8 mouse cellular contexts compared by ENCODE assay signal in genomic region chr17:12810103-12810972, GRCm38 (mm10). TPM values are rescaled to one million over a fixed set of nuclear protein-coding genes. Genes with fewer than 3 reads are reported as not detected.
DNase-seq lines count a peak whose midpoint lies in the region; ATAC-seq and TF ChIP-seq lines count a peak whose summit lies in the region.

No protein-coding gene starts in this region.

- H3K27ac ChIP-seq in embryonic facial prominence, embryonic 10.5 days (replicated peaks): peak overlapping the region; percentile 79
- H3K27ac ChIP-seq in heart, adult 2 months: peak overlapping the region; percentile 18
- H3K27ac ChIP-seq in limb, embryonic 10.5 days: peak overlapping the region; percentile 87
- no peak overlapping the region for H3K27ac ChIP-seq in midbrain, embryonic 13.5 days

- TF ChIP-seq CTCF in heart, adult 2 months (IDR thresholded peaks at IDR 0.05): peak; percentile 97

- peak; percentile 93 for ATAC-seq in midbrain, embryonic 13.5 days

- peak; percentile 87 for DNase-seq in 3T3-L1 (ENCODE audit: low read depth, low spot score)
- peak; percentile 84 for DNase-seq in adrenal gland, postnatal 10 days
- DNase-seq in embryonic facial prominence, embryonic 10.5 days (ENCODE audit: low spot score): peak; percentile 81
- peak; percentile 67 to 75 for DNase-seq in heart, adult 2 months
- peak; percentile 83 for DNase-seq in kidney, adult 18-20 months
- DNase-seq in limb, embryonic 10.5 days (ENCODE audit: low spot score): peak; percentile 80
- DNase-seq in spleen, adult 18-20 months: peak; percentile 18 to 54

- peak overlapping the region; percentile 63 for H3K9ac ChIP-seq in heart, adult 2 months (ENCODE audit: low read depth, low read length)
- H3K9ac ChIP-seq in midbrain, embryonic 13.5 days (replicated peaks): 0 out of 2 replicates have a peak overlapping the region, but pooled peaks have one; percentile 19

- H3K4me3 ChIP-seq in embryonic facial prominence, embryonic 10.5 days: no peak overlapping the region
- no peak overlapping the region for H3K4me3 ChIP-seq in heart, adult 2 months
- H3K4me3 ChIP-seq in limb, embryonic 10.5 days: no peak overlapping the region
- no peak overlapping the region for H3K4me3 ChIP-seq in midbrain, embryonic 13.5 days (replicated peaks)

- H3K4me2 ChIP-seq in midbrain, embryonic 13.5 days (replicated peaks): no peak overlapping the region

- intact Hi-C loops in heart, adult 2 months (cut with DNase I): loop anchor here (1.0 to 5.0 kb wide), 4 partner anchors 96 to 394 kb away; no protein-coding TSS in a partner anchor

- H3K79me2 ChIP-seq in heart, adult 2 months (replicated peaks; ENCODE audit: control insufficient read depth, insufficient read depth, low read length): no peaks in the 10 kb centered on the region

- H3K27me3 ChIP-seq in embryonic facial prominence, embryonic 10.5 days (replicated peaks; ENCODE audit: low read depth, poor library complexity, severe bottlenecking): no peaks in the 10 kb centered on the region
- no peaks in the 10 kb centered on the region for H3K27me3 ChIP-seq in heart, adult 2 months (ENCODE audit: control insufficient read depth, insufficient read depth, low read length)
- H3K27me3 ChIP-seq in limb, embryonic 10.5 days (ENCODE audit: low read depth, poor library complexity, severe bottlenecking): no peaks in the 10 kb centered on the region
- H3K27me3 ChIP-seq in midbrain, embryonic 13.5 days: no peaks in the 10 kb centered on the region

- peaks cover 6% of the 10 kb centered on the region for H3K4me1 ChIP-seq in embryonic facial prominence, embryonic 10.5 days
- peaks cover 4% of the 10 kb centered on the region for H3K4me1 ChIP-seq in heart, adult 2 months (ENCODE audit: control insufficient read depth, insufficient read depth, low read length)
- peaks cover 10% of the 10 kb centered on the region for H3K4me1 ChIP-seq in limb, embryonic 10.5 days
- H3K4me1 ChIP-seq in midbrain, embryonic 13.5 days (replicated peaks): peaks cover 9% of the 10 kb centered on the region; the same call in 1 of the 2 replicates

- 0 out of 2 replicates have a peak, but pooled peaks cover 8% of the 10 kb centered on the region for H3K9me3 ChIP-seq in embryonic facial prominence, embryonic 10.5 days
- no peaks in the 10 kb centered on the region; the same call in 1 of the 2 replicates for H3K9me3 ChIP-seq in limb, embryonic 10.5 days (replicated peaks)
- no peaks in the 10 kb centered on the region for H3K9me3 ChIP-seq in midbrain, embryonic 13.5 days

- peaks cover 31% of the 10 kb centered on the region for H3K36me3 ChIP-seq in embryonic facial prominence, embryonic 10.5 days (replicated peaks)
- H3K36me3 ChIP-seq in heart, adult 2 months (ENCODE audit: control insufficient read depth, insufficient read depth, low read length): peaks cover 3% of the 10 kb centered on the region; the same call in 1 of the 2 replicates
- H3K36me3 ChIP-seq in limb, embryonic 10.5 days: peaks cover 38% of the 10 kb centered on the region
- no peaks in the 10 kb centered on the region for H3K36me3 ChIP-seq in midbrain, embryonic 13.5 days

- peak; percentile 98 for TF ChIP-seq EP300 in heart, adult 2 months (IDR thresholded peaks at IDR 0.05; ENCODE audit: insufficient read depth, low read depth, low read length)

- WGBS in embryonic facial prominence, embryonic 10.5 days: 30% methylated on average over 14 of the region's 14 CpGs
- WGBS in heart, adult 2 months: 16% methylated on average over 14 of the region's 14 CpGs
- WGBS in limb, embryonic 10.5 days: 30% methylated on average over 14 of the region's 14 CpGs
- WGBS in midbrain, embryonic 13.5 days: 27% methylated on average over 14 of the region's 14 CpGs

- no peak for TF ChIP-seq POLR2A in heart, adult 2 months (IDR thresholded peaks at IDR 0.05; ENCODE audit: insufficient read depth, low read depth, low read length)

RNA-seq across cellular contexts. Expression of gene Igf2r, which starts 40.9 kb away (rescaled TPM):
- total RNA-seq in adrenal gland, postnatal 10 days (2021): 10 to 100 TPM; 60.7 to 77.0 TPM
- 25.9 and 27.2 TPM in 2 replicates for polyA plus RNA-seq in embryonic facial prominence, embryonic 10.5 days (2016; fragmentation: Nextera tagmentation; extraction: Ambion mirVana)
- 100 to 1,000 TPM in 1 of 2 experiments, 10 to 100 TPM in 1; 98.9 to 116 TPM for total RNA-seq in heart, adult 2 months (2021)
- 34.0 and 53.7 TPM in 2 replicates for polyA plus RNA-seq in heart, adult 2 months (2012; rRNA removed)
- polyA plus RNA-seq in limb, embryonic 10.5 days (2016; fragmentation: Nextera tagmentation; extraction: Ambion mirVana): 30.3 and 35.6 TPM in 2 replicates
- polyA plus RNA-seq in midbrain, embryonic 13.5 days (2015; fragmentation: Nextera tagmentation; extraction: Ambion mirVana): 11.0 and 11.2 TPM in 2 replicates

RNA-seq across cellular contexts. Expression of gene Mas1, which starts 57.6 kb away (rescaled TPM):
- total RNA-seq in adrenal gland, postnatal 10 days (2021): under 1 TPM in 1 of 2 experiments, not detected in 1; 0.60 TPM
- polyA plus RNA-seq in embryonic facial prominence, embryonic 10.5 days (2016; fragmentation: Nextera tagmentation; extraction: Ambion mirVana): 0.44 and 0.72 TPM in 2 replicates
- total RNA-seq in heart, adult 2 months (2021): 1 to 10 TPM in 1 of 2 experiments, under 1 TPM in 1; 0.68 to 1.6 TPM
- polyA plus RNA-seq in heart, adult 2 months (2012; rRNA removed): 1.0 and 4.6 TPM in 2 replicates
- polyA plus RNA-seq in limb, embryonic 10.5 days (2016; fragmentation: Nextera tagmentation; extraction: Ambion mirVana): 0.73 and 0.93 TPM in 2 replicates
- not detected in 2 replicates for polyA plus RNA-seq in midbrain, embryonic 13.5 days (2015; fragmentation: Nextera tagmentation; extraction: Ambion mirVana)

Comparison
In these comparisons a context has a peak if more than half of its experiments do, and no peak if none do; other contexts are left out.
1. DNase-seq: peak in every context shown above with its lines; median percentile 87 in 3T3-L1; 84 in adrenal gland, postnatal 10 days; 83 in kidney, adult 18-20 months; 81 in embryonic facial prominence, embryonic 10.5 days; 80 in limb, embryonic 10.5 days; 71 in heart, adult 2 months; 36 in spleen, adult 18-20 months.